Mouse (Mus musculus): ENCODE data around the gene Dcps.

The Dcps gene

GRCm38 (mm10) chr9:35135575-35135974 is 40.3 kb downstream of the Dcps start:
- in situ Hi-C loops (cut with MboI, MseI) = no loop called here

- in situ Hi-C loops (cut with MboI, MseI) = no loop called here
Observed at GRCm38 (mm10) chr9:35131637-35132397, 44.0 kb downstream of the Dcps start.

- in situ Hi-C loops (cut with MboI, MseI) = no loop called here
Observed at GRCm38 (mm10) chr9:35128995-35129418, 46.9 kb downstream of the Dcps start.

GRCm38 (mm10) chr9:35128564-35128963 is 47.3 kb downstream of the Dcps start:
- in situ Hi-C loops (cut with MboI, MseI) = no loop called here

- in situ Hi-C loops (cut with MboI, MseI) = no loop called here
Observed at GRCm38 (mm10) chr9:35127561-35127960, 48.3 kb downstream of the Dcps start.

GRCm38 (mm10) chr9:35127147-35127546 is 48.7 kb downstream of the Dcps start:
- in situ Hi-C loops (cut with MboI, MseI) = no loop called here

GRCm38 (mm10) chr9:35124678-35124955 is 51.2 kb downstream of the Dcps start:
- in situ Hi-C loops (cut with MboI, MseI) = no loop called here

- in situ Hi-C loops (cut with MboI, MseI) = no loop called here
Observed at GRCm38 (mm10) chr9:35123804-35124677, 51.8 kb downstream of the Dcps start.

- in situ Hi-C loops (cut with MboI, MseI) = no loop called here
Observed at GRCm38 (mm10) chr9:35123456-35123803, 52.4 kb downstream of the Dcps start.

- in situ Hi-C loops (cut with MboI, MseI) = no loop called here
Observed at GRCm38 (mm10) chr9:35122551-35123266, 53.2 kb downstream of the Dcps start.

GRCm38 (mm10) chr9:35119168-35119567 is 56.7 kb downstream of the Dcps start, which contains the start of gene St3gal4:
St3gal4 (minus strand) TSS chr9:35119268.
- in situ Hi-C loops (cut with MboI, MseI) = loop anchor here (10.0 kb wide), 1 partner anchor 1606 kb away; the partner anchor contains the start of gene Chek1

- in situ Hi-C loops (cut with MboI, MseI) = loop anchor here (10.0 kb wide), 1 partner anchor 1606 kb away; the partner anchor contains the start of gene Chek1
Observed at GRCm38 (mm10) chr9:35118563-35118962, 57.3 kb downstream of the Dcps start.

GRCm38 (mm10) chr9:35117384-35118295 is 58.2 kb downstream of the Dcps start:
- in situ Hi-C loops (cut with MboI, MseI) = loop anchor here (10.0 kb wide), 1 partner anchor 1607 kb away; the partner anchor contains the start of gene Chek1

GRCm38 (mm10) chr9:35116391-35117381 is 59.2 kb downstream of the Dcps start:
- in situ Hi-C loops (cut with MboI, MseI) = loop anchor here (10.0 kb wide), 1 partner anchor 1608 kb away; the partner anchor contains the start of gene Chek1

GRCm38 (mm10) chr9:35115804-35116203 is 60.1 kb downstream of the Dcps start:
- in situ Hi-C loops (cut with MboI, MseI) = loop anchor here (10.0 kb wide), 1 partner anchor 1609 kb away; the partner anchor contains the start of gene Chek1

GRCm38 (mm10) chr9:35115299-35115698 is 60.6 kb downstream of the Dcps start:
- in situ Hi-C loops (cut with MboI, MseI) = loop anchor here (10.0 kb wide), 1 partner anchor 1610 kb away; the partner anchor contains the start of gene Chek1

- in situ Hi-C loops (cut with MboI, MseI) = loop anchor here (10.0 kb wide), 1 partner anchor 1611 kb away; the partner anchor contains the start of gene Chek1
Observed at GRCm38 (mm10) chr9:35114234-35114633, 61.6 kb downstream of the Dcps start.

GRCm38 (mm10) chr9:35111941-35112595 is 63.8 kb downstream of the Dcps start:
- in situ Hi-C loops (cut with MboI, MseI) = loop anchor here (10.0 kb wide), 1 partner anchor 1613 kb away; the partner anchor contains the start of gene Chek1

GRCm38 (mm10) chr9:35111446-35111845 is 64.4 kb downstream of the Dcps start:
- in situ Hi-C loops (cut with MboI, MseI) = loop anchor here (10.0 kb wide), 1 partner anchor 1613 kb away; the partner anchor contains the start of gene Chek1

Data from regulatory T cell (primary cell).